Mouse (Mus musculus): Measurements from ENCODE around the gene 1700012A03Rik.

1700012A03Rik gene

DNA sequence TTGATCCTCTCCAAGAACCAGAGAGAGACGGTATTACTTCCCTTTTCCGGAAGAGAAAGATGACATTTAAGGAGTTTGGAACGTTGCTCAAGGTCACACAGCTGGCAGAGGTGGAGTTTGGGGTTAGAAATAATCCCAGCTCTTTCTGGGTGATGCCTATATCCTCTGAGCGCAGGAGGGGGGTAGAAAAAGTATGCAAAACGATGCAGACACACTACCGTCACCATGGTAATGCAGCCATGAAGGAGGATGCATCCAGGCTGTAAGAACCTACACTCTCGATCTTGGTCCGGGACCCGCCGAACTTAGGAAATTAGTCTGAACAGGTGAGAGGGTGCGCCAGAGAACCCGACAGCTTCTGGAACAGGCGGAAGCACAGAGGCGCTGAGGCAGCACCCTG lies 43.3 kb downstream of the 1700012A03Rik start:
- no peak for DNase-seq (ENCODE audit: low read depth, low spot score)

DNA sequence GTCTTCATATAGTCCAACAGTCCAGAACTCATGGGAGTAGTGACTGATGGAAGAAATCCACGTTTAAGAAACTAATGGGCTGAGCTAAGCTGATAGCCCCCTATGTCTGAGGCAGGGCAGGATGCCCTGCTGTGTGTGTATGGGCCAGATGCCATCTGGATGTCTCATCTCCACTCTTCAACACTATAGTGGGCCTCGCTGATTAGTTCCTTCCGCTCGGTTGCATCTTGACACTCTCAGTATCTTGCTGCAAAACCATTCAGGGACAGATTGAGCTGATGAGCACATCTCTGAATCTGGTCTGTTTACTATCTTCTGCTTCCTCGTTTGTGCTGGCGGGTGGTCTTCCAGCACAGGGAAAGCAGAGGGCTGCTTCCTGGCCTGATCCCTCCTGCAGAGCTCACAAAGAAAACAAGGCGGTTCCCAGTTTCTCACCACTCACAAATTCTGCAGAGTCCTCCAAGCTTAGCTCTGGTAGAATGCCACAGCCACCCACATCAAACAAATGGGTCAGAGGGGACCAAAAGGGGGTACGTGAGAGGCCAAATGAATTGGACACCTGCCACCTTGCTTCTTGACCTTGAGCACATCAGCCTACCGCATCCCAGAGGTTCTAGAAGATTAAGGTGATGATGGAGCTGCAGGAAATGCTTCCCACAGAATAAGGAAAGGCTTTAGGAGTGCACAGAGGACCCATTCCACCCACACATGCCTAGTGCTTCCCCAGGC lies 55.7 kb downstream of the 1700012A03Rik start:
- no peak for DNase-seq (ENCODE audit: low read depth, low spot score)
